Mouse (Mus musculus): ENCODE data around the gene Aqp9.

- TF ChIP-seq CTCF (conservative IDR thresholded peaks at IDR 0.05; ENCODE audit: low read length) (no peak), NANOG (IDR thresholded peaks at IDR 0.05; ENCODE audit: borderline replicate concordance, low read length) (no peak), POU5F1 (IDR thresholded peaks at IDR 0.05; ENCODE audit: borderline replicate concordance, low read length) (no peak)
Measured at GRCm38 (mm10) chr9:71076201-71076648, 92.3 kb downstream of the Aqp9 start.
